Mouse (Mus musculus) limb, embryonic 13.5 days (tissue): Measurements from ENCODE around the gene Procr. TPM values are rescaled to one million over a fixed set of nuclear protein-coding genes. Genes with fewer than 3 reads are reported as not detected.
"Not testable (repeated sequence)": the region's sequence is repeated elsewhere in the genome, so short reads cannot be mapped to it uniquely, and the experiment has no call there.

ENCODE experiments used
- ATAC-seq: fragments of 200-750 bp; cut with Nextera tagmentation; 2 replicates; pipeline ENCODE4 v1.8.0; 2017; ENCODE audit warnings: low read depth, moderate number of reproducible peaks, moderate TSS enrichment; ENCODE audit not compliant: low FRiP score
- H3K27ac ChIP-seq: fragments of 300-500 bp; sonication (generic); 2 replicates; pipeline ENCODE4 v1.5.1; 2015; ENCODE audit warnings: inconsistent platforms, mild to moderate bottlenecking, moderate library complexity
- H3K27me3 ChIP-seq: fragments of 300-500 bp; sonication (generic); 2 replicates; pipeline ENCODE4 v1.6.1; 2015; ENCODE audit warnings: mild to moderate bottlenecking, inconsistent platforms
- H3K36me3 ChIP-seq: fragments of 300-500 bp; sonication (generic); 2 replicates; pipeline ENCODE4 v1.6.1; 2015; ENCODE audit warnings: inconsistent platforms, mild to moderate bottlenecking, moderate library complexity
- H3K4me1 ChIP-seq: fragments of 300-500 bp; sonication (generic); 2 replicates; pipeline ENCODE4 v1.6.1; 2015; ENCODE audit warnings: inconsistent platforms
- H3K4me2 ChIP-seq: fragments of 300-500 bp; sonication (generic); replicated peaks from 2 replicates; pipeline ENCODE4 v1.6.1; 2015; ENCODE audit warnings: inconsistent platforms, mild to moderate bottlenecking, moderate library complexity
- H3K4me3 ChIP-seq: fragments of 300-500 bp; sonication (generic); 2 replicates; pipeline ENCODE4 v1.5.1; 2015; ENCODE audit warnings: moderate library complexity, mild to moderate bottlenecking, inconsistent platforms
- H3K9ac ChIP-seq: fragments of 300-500 bp; sonication (generic); 2 replicates; pipeline ENCODE4 v1.6.1; 2015; ENCODE audit warnings: mild to moderate bottlenecking, inconsistent platforms
- H3K9me3 ChIP-seq: fragments of 300-500 bp; sonication (generic); 2 replicates; pipeline ENCODE4 v1.6.1; 2016; ENCODE audit warnings: inconsistent platforms
- WGBS: fragments of 180-500 bp; shearing (Covaris S2); methylation state at CpG from one replicate; pipeline ENCODE4 v1.1.7; 2015; 5-methylcytosine and 5-hydroxymethylcytosine counted together
- polyA plus RNA-seq: library from polyadenylated mRNA; unstranded; fragments of >200 nt; fragmentation: Nextera tagmentation; extraction: Ambion mirVana; gene quantifications from 2 replicates; pipeline ENCODE4 v1.2.1, GENCODE M21; 2015

The Procr gene
- polyA plus RNA-seq, 1 experiment from 2014 or later: 5.7 TPM

DNA sequence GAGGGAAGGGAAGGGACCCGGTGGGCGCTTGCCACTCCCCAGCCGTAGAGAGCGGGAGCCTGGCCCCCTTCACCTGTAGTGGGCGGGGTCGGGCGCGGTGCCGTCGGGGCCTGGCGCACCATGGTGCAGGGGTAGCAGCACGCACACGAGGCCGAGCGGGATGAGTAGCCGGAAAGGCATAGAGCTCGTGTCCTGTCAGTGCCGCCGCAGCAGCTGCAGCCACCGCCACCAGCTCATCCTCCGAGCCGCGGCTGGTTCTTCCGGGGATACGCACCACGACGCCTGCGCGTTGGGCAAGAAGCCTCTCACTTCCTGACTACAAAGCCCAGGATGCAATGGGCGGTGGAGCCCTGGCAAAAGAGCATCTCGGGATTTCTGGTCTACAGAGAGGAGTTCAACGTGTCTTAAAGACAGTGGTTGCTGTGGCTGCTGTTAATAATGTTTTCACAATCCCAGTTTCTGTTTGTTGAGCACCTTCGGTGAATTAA, 21.7 kb upstream of the Procr start, which contains the start of gene Edem2:
Edem2 (minus strand) TSS at position 318 of the 488 bp plus-strand sequence.
- Histone ChIP-seq H3K9ac (peak within 1 kb of the TSS; percentile 79), H3K27ac (no peak within 1 kb of the TSS)
- under 1% methylated on average over 33 of the region's 33 CpGs for WGBS

DNA sequence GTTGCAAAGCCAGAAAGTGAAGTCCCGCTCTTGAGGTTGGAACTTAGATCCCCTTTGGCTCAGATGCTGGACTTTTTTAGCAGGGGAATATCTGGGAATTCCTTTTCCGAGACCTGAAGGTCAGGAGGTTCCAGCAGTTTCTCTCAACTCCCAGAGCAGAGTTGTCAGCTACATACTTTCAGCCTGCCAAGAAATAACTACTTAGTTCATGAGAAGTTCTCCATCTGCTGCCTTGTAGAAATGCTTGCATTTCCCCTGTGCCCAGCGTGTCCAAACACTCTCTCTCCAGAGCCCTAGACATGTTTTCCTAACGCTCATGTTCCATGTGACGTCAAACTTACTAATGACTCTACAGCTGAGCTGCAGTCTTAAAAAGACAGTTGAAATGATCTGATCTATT, 15.8 kb upstream of the Procr start:
- no peak for ATAC-seq
- H3K27ac ChIP-seq: no peak overlapping the region
- WGBS: 77% methylated on average over 5 of the region's 5 CpGs
- no peaks in the 10 kb centered on the region for H3K36me3 ChIP-seq
- no peaks in the 10 kb centered on the region for H3K4me1 ChIP-seq
- no peak overlapping the region for H3K4me3 ChIP-seq
- H3K4me2 ChIP-seq: no peak overlapping the region
- H3K27me3 ChIP-seq: no peaks in the 10 kb centered on the region
- H3K9me3 ChIP-seq: no peaks in the 10 kb centered on the region
- no peak overlapping the region for H3K9ac ChIP-seq

More for the DNA sequence above, 21.7 kb upstream of the Procr start, which contains the start of gene Edem2:
- Histone ChIP-seq H3K36me3 (no peaks in the 10 kb centered on the region), H3K9me3 (no peaks in the 10 kb centered on the region), H3K27me3 (no peaks in the 10 kb centered on the region), H3K4me2 (peak within 1 kb of the TSS; percentile 95), H3K4me1 (peaks cover 15% of the 10 kb centered on the region), H3K4me3 (peak within 1 kb of the TSS; percentile 87)
- ATAC-seq: peak; percentile 88

DNA sequence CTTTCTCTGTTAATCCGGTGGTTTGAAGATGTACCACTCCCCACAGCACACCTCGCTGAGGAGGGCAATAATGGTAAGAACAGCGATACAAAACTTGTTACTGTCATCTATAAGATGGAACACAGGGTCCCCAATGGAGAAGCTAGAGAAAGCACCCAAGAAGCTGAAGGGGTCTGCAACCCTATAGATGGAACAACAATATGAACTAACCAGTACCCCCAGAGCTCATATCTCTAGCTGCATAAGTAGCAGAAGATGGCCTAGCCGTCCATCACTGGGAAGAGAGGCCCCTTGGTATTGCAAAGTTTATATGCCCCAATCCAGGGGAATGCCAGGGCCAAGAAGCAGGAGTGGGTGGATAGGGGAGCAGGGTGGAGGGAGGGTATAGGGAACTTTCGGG, 15.2 kb upstream of the Procr start, which contains the start of gene Gm17581:
Gm17581 (minus strand) TSS at position 101 of the 400 bp plus-strand sequence.
- H3K27ac ChIP-seq, H3K27me3 ChIP-seq, H3K9ac ChIP-seq, H3K4me1 ChIP-seq, H3K9me3 ChIP-seq, H3K4me2 ChIP-seq, ATAC-seq, H3K4me3 ChIP-seq, H3K36me3 ChIP-seq: not testable (repeated sequence)
- WGBS: 78% methylated on average over 5 of the region's 5 CpGs

DNA sequence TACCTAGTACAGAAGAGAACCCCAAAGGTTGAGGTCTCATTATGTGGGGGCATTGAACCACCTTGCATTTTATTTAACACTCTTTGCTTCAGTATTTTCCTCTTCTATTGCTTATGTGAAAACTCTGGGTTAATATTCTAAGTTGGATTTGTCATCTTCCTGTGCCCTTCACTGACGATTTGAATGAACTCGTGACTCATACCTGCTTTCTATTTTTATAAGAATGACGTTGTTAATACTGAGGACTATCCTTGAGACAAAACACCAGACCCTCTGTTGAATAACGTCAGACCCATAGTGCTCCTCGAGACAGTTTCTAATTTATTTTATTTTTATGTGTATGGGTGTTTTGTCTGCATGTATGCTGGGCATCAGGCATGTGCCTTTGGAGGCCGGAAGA, 14.0 kb upstream of the Procr start:
- no peak overlapping the region for H3K27ac ChIP-seq
- H3K9me3 ChIP-seq: no peaks in the 10 kb centered on the region
- 72% methylated on average over 6 of the region's 6 CpGs for WGBS
- H3K36me3 ChIP-seq: no peaks in the 10 kb centered on the region
- no peak overlapping the region for H3K4me2 ChIP-seq
- no peaks in the 10 kb centered on the region for H3K4me1 ChIP-seq
- no peak for ATAC-seq
- no peak overlapping the region for H3K9ac ChIP-seq
- H3K27me3 ChIP-seq: no peaks in the 10 kb centered on the region
- no peak overlapping the region for H3K4me3 ChIP-seq

DNA sequence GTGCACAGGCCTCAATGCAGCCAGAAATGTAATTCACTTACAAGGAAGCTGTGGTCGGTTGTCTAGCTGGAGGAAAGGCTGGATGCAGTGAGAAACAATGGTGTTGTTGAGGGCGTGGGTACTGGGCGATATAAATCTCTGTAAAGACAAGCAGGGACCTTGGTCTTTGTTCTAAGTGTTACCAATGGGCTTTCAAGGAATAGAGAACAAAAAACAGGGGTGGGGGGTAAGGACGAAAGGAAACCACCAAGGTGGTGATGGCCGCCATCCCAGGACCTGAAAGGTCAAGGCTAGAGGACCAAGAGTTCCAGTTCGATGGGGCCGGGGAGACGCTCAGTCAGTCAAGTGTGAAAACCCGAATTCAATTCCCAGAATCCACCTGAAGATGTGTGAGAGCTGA, 13.1 kb upstream of the Procr start:
- ATAC-seq: no peak
- H3K36me3 ChIP-seq: no peaks in the 10 kb centered on the region
- H3K9me3 ChIP-seq: no peaks in the 10 kb centered on the region
- H3K4me3 ChIP-seq: no peak overlapping the region
- H3K4me1 ChIP-seq: 0 out of 2 replicates have a peak, but pooled peaks cover 2% of the 10 kb centered on the region
- H3K4me2 ChIP-seq: no peak overlapping the region
- WGBS: 82% methylated on average over 9 of the region's 9 CpGs
- no peak overlapping the region for H3K27ac ChIP-seq
- H3K27me3 ChIP-seq: no peaks in the 10 kb centered on the region
- H3K9ac ChIP-seq: no peak overlapping the region

DNA sequence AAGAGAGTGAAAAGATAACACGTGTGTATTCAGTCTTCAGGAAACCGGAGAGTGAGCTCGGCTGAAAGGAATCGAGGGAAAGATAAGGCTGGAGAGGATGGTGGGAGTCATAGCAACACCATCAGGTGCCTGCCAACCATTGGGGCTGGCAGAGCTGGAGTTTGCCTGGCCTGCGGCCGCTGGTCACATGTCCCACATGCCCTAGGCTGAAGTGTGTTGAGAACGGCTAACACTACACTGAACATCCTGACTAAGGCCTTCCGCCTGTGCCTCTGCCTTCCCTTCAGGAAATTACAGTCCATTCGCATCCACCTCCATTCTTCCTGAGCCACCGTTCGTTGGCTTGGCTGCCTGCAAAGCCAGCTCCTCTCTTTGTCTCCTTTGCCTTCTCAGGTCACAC, 8.7 kb upstream of the Procr start:
- H3K4me2 ChIP-seq: no peak overlapping the region
- H3K9ac ChIP-seq: no peak overlapping the region
- no peak for ATAC-seq
- H3K36me3 ChIP-seq: no peaks in the 10 kb centered on the region
- no peak overlapping the region for H3K4me3 ChIP-seq
- 84% methylated on average over 11 of the region's 11 CpGs for WGBS
- H3K4me1 ChIP-seq: 0 out of 2 replicates have a peak, but pooled peaks cover 4% of the 10 kb centered on the region
- no peak overlapping the region for H3K27ac ChIP-seq
- H3K27me3 ChIP-seq: no peaks in the 10 kb centered on the region
- no peaks in the 10 kb centered on the region for H3K9me3 ChIP-seq

DNA sequence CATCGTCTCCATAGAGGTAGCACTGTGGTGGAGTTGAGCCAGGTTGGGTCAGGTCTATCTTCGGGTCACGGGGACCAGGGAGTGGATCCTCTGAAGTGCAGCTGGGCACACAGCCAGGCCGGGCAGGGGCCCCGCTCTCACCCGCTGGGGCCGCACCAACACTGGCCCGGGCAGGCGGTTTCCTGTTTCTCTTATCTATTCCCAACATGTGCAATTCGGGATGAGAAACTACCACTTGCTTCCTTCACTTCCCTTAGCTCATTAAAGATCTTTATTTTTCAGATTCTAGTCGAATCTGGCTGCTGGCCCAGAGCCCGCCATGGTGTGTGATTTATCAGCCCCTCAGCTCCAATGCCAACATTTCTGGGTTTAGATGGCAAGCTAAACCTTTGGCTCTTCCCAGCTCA, 8.0 kb upstream of the Procr start:
- no peaks in the 10 kb centered on the region for H3K36me3 ChIP-seq
- no peak for ATAC-seq
- H3K27me3 ChIP-seq: no peaks in the 10 kb centered on the region
- H3K27ac ChIP-seq: no peak overlapping the region
- H3K9ac ChIP-seq: no peak overlapping the region
- H3K4me3 ChIP-seq: no peak overlapping the region
- no peaks in the 10 kb centered on the region for H3K9me3 ChIP-seq
- H3K4me1 ChIP-seq: 0 out of 2 replicates have a peak, but pooled peaks cover 4% of the 10 kb centered on the region
- no peak overlapping the region for H3K4me2 ChIP-seq
- 81% methylated on average over 12 of the region's 12 CpGs for WGBS

DNA sequence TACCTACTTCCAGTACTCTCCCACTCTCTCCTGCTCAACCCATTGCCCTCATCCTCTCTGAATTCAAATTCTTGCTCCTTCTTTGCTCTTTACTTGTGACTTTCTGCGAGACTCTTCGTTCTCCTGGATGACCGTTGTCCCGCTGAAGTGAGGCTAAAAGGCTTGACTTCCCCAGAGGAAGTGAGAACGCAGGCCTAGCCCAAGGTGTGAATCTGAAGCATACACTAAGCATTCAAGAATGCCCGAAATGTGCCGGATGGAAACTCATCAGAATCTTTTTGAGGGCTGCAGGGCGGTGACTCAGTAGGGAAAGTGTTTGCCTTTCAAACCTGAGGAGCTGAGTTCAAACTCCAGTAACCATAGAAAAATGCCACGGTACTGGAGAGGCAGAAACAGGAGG, 7.6 kb upstream of the Procr start:
- ATAC-seq: no peak
- H3K36me3 ChIP-seq: no peaks in the 10 kb centered on the region
- H3K27ac ChIP-seq: no peak overlapping the region
- 85% methylated on average over 9 of the region's 9 CpGs for WGBS
- H3K9me3 ChIP-seq: no peaks in the 10 kb centered on the region
- H3K4me1 ChIP-seq: 0 out of 2 replicates have a peak, but pooled peaks cover 4% of the 10 kb centered on the region
- no peak overlapping the region for H3K9ac ChIP-seq
- H3K27me3 ChIP-seq: no peaks in the 10 kb centered on the region
- H3K4me2 ChIP-seq: no peak overlapping the region
- H3K4me3 ChIP-seq: no peak overlapping the region

DNA sequence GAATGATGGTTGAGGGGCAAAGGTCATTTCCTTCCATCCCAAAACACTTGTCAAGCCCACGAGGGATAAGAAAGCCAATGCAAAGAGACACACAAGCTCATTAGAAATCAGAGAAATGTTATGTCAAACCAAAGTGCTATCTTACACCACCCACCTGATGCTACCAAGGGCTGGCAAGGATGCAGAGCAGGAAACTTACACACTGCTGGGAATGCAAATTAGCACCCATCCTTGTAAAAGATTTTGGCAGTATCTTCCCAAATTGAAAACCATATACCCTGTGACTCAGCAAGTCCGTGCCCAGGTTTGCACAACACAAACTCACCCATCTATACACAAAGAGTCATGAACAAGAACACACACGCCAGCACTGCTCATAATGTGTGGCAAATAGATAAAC, 5.4 kb upstream of the Procr start:
- no peak overlapping the region for H3K4me2 ChIP-seq
- 61% methylated on average over 3 of the region's 3 CpGs for WGBS
- H3K27me3 ChIP-seq: no peaks in the 10 kb centered on the region
- H3K36me3 ChIP-seq: no peaks in the 10 kb centered on the region
- no peaks in the 10 kb centered on the region for H3K9me3 ChIP-seq
- H3K4me1 ChIP-seq: 0 out of 2 replicates have a peak, but pooled peaks cover 4% of the 10 kb centered on the region
- no peak overlapping the region for H3K9ac ChIP-seq
- H3K4me3 ChIP-seq: no peak overlapping the region
- no peak for ATAC-seq
- no peak overlapping the region for H3K27ac ChIP-seq

DNA sequence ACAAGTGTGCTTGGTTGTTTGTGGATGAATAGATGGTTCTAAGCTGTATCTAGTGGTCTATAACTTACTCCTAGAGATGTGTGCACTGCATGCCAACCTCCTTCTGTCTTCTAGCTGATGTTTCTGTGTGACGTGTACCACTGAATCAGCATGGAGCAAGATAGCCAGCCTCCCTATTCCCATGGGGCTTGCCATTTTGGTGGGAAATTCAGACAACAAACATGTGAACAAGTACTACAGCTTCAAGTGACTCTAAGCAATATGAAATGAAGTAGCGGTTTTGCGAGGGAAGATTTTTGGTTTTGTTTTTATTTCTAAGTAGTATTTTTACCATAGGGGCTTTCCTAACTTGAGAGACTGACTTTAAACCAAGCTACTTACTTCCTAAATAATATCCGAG, 1.5 kb upstream of the Procr start:
- H3K9ac ChIP-seq: no peak overlapping the region
- peaks cover 6% of the 10 kb centered on the region for H3K4me1 ChIP-seq
- ATAC-seq: no peak
- WGBS: 84% methylated on average over 4 of the region's 4 CpGs
- no peak overlapping the region for H3K4me3 ChIP-seq
- no peaks in the 10 kb centered on the region for H3K9me3 ChIP-seq
- 0 out of 2 replicates have a peak, but pooled peaks cover 11% of the 10 kb centered on the region for H3K27me3 ChIP-seq
- no peaks in the 10 kb centered on the region for H3K36me3 ChIP-seq
- H3K27ac ChIP-seq: no peak overlapping the region
- no peak overlapping the region for H3K4me2 ChIP-seq

DNA sequence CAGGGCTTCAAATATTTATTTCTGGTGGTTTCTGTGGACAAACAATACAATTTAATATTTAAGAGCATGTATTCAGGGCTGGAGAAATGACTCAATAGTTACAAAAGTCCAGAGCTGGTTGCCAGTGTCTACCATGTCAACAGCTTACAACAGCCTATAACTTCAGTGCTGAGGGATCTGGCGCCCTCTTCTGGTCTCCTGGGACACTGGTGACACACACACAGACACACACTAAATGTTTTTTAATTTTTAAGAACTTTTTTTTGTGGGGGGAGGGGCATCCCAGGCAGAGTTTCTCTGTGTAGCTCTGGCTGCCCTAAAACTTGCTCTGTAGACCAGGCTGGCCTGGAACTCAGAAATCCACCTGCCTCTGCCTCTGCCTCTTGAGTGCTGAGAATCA, 4.8 kb downstream of the Procr start:
- H3K27ac ChIP-seq: no peak overlapping the region
- ATAC-seq: no peak

DNA sequence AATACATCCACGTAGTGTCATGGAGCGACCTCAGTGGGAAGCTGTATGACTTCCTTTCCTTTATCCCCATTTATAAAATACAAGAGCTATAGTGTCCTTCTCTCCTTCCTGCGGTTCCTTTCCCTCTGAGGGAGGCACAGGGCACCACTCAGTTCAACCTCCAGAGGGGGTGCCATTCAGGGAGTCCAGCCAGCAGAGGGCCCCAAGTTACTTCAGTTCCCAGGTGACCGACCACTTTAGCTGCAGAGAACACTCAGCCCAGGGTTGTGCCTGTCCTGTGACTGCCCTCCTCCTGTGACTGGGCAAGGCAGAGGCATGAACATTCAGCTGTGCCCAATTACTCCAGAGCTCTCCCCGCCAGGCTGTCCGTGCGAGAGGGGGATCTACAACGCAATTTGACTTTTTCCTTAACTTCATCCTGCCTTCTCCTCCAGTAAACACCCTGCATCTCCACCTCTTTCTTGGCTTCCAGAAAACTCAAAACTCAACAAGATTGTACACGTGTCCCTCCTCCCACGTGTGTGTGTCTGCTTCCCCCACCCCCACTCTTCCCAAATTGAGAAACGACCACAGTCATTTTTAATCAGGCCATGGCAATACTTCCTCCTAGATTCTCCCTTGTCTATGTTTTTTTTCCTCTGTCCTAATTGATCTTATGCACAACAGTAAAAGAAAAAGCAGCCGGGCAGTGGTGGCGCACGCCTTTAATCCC, 6.1 kb downstream of the Procr start:
- no peak for ATAC-seq
- Histone ChIP-seq H3K4me3 (no peak overlapping the region), H3K4me1 (no peaks in the 10 kb centered on the region), H3K4me2 (no peak overlapping the region), H3K27me3 (0 out of 2 replicates have a peak, but pooled peaks cover 11% of the 10 kb centered on the region), H3K9ac (no peak overlapping the region), H3K27ac (no peak overlapping the region), H3K9me3 (no peaks in the 10 kb centered on the region), H3K36me3 (no peaks in the 10 kb centered on the region)
- 50% methylated on average over 14 of the region's 14 CpGs for WGBS

More for the DNA sequence above, 4.8 kb downstream of the Procr start:
- no peaks in the 10 kb centered on the region for H3K36me3 ChIP-seq
- no peak overlapping the region for H3K4me3 ChIP-seq
- no peaks in the 10 kb centered on the region for H3K9me3 ChIP-seq
- H3K27me3 ChIP-seq: 0 out of 2 replicates have a peak, but pooled peaks cover 13% of the 10 kb centered on the region
- H3K4me2 ChIP-seq: no peak overlapping the region
- WGBS: 3% methylated on average over 1 of the region's 1 CpGs
- H3K9ac ChIP-seq: no peak overlapping the region
- H3K4me1 ChIP-seq: peaks cover 6% of the 10 kb centered on the region
